Mouse (Mus musculus): Measurements from ENCODE around the gene Col5a1. TPM values are rescaled to one million over a fixed set of nuclear protein-coding genes. Genes with fewer than 3 reads are reported as not detected.

Col5a1 gene
- polyA plus RNA-seq (2016; fragmentation: Nextera tagmentation; extraction: Ambion mirVana), result 15.0 and 15.4 TPM in 2 replicates

DNA sequence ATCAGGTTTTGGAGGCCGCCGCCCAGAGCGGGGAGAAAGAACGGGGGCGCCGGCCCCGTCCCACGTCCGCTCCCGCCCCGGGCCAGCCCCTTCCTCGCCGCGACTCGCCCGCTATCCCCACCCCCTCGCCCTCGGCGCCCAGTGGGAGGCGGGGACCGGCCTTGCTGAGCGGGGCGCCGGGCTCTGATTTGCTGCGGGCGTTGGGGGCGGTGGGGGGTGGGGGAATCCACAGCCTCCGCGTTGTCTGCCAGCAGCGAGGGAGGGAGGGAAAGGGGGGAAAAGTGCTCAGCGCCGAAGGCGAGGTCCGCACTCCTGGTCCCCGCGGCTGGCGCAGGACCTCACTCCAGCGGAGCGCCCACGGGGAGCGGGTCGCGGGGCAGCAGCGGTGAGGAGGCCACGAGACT lies at the start of gene Col5a1:
TSS of gene Col5a1 (plus strand) at position 278 of the 404 bp plus-strand sequence.
- Histone ChIP-seq H3K27ac (0 out of 2 replicates have a peak within 1 kb of the TSS, but pooled peaks have one; percentile 32), H3K27me3 (replicated peaks) (peaks cover 94% of the 10 kb centered on the region), H3K4me2 (peak within 1 kb of the TSS; percentile 65), H3K4me1 (0 out of 2 replicates have a peak, but pooled peaks cover 7% of the 10 kb centered on the region), H3K9ac (peak within 1 kb of the TSS; percentile 55), H3K36me3 (no peaks in the 10 kb centered on the region), H3K9me3 (replicated peaks) (no peaks in the 10 kb centered on the region), H3K4me3 (peak within 1 kb of the TSS; percentile 53)
- WGBS (ENCODE audit: insufficient replicate concordance), result under 1% methylated on average over 45 of the region's 45 CpGs
- ATAC-seq, result peak; percentile 65

DNA sequence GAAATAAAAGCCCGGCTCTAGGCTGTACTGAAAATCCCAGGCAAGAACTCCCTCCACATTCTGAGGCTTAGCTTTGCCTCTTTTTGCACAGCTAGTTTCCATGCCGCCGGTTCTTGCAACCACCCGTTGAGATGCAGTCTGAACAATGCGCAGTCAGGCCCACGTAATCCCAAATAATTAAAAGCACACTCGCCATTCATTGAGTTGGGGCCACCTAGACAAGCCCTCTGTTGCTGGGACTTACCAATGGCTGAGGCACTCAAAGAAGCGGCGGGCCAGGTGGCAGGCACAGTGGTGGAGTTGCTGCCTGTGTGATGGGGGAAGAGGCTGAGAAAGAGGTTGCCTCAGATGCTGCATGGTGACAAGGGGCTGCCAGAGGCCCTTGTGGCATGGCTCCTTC lies 48.1 kb upstream of the Col5a1 start:
- Histone ChIP-seq H3K4me3 (no peak overlapping the region), H3K9ac (no peak overlapping the region), H3K9me3 (replicated peaks) (no peaks in the 10 kb centered on the region), H3K36me3 (no peaks in the 10 kb centered on the region), H3K27ac (no peak overlapping the region), H3K4me2 (no peak overlapping the region), H3K4me1 (no peaks in the 10 kb centered on the region), H3K27me3 (replicated peaks) (no peaks in the 10 kb centered on the region; the same call in 1 of the 2 replicates)
- ATAC-seq, result no peak
- 81% methylated on average over 9 of the region's 9 CpGs for WGBS (ENCODE audit: insufficient replicate concordance)

DNA sequence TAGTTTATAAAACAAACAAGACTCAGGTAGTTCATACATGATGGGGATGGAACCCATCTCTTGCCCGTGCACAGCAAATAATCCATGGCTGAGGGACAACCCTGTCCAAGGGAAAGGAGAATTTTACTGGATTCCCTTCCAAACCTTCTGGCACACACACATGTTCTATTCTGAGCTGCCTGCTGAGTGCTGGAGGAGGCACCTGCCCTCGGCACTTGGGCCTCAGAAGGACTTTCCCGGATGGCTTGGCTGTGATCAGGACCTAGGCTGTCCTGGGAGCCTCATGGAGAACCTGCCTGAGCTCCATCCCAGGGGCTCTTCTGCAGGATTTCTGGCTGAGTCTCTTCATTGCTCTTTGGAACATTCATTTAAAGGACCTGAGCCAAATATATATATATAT lies 45.3 kb upstream of the Col5a1 start:
- Histone ChIP-seq H3K4me1 (no peaks in the 10 kb centered on the region), H3K4me2 (no peak overlapping the region), H3K9me3 (replicated peaks) (no peaks in the 10 kb centered on the region), H3K9ac (no peak overlapping the region), H3K27me3 (replicated peaks) (no peaks in the 10 kb centered on the region; the same call in 1 of the 2 replicates), H3K36me3 (no peaks in the 10 kb centered on the region), H3K27ac (no peak overlapping the region), H3K4me3 (no peak overlapping the region)
- WGBS (ENCODE audit: insufficient replicate concordance), result 50% methylated on average over 3 of the region's 3 CpGs
- no peak for ATAC-seq

DNA sequence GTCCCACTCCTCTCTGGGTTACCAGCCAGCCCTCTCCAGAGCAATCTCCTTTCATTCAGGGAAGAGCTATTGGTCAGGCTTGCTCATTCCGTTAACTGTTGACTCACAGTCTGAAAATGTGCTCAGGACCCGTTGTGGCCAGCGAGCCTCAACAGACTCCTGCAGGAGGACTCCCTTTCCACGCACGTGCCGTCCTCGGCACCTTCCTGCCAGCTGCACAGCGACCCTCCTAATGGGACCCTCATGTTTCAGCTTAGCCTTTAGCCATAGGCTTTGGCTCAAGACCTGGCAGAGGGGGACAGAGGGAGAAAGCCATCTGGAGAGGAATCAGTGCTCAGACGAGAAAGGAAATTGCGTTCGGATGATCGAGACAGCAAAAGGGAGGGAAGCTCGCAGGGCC lies 43.3 kb upstream of the Col5a1 start:
- no peak overlapping the region for H3K9ac ChIP-seq
- 67% methylated on average over 13 of the region's 13 CpGs for WGBS (ENCODE audit: insufficient replicate concordance)
- H3K4me1 ChIP-seq, result no peaks in the 10 kb centered on the region
- H3K9me3 ChIP-seq (replicated peaks), result no peaks in the 10 kb centered on the region
- peaks cover 3% of the 10 kb centered on the region; the same call in 1 of the 2 replicates for H3K27me3 ChIP-seq (replicated peaks)
- no peak for ATAC-seq
- no peak overlapping the region for H3K4me2 ChIP-seq
- H3K4me3 ChIP-seq, result no peak overlapping the region
- H3K36me3 ChIP-seq, result no peaks in the 10 kb centered on the region
- H3K27ac ChIP-seq, result no peak overlapping the region

DNA sequence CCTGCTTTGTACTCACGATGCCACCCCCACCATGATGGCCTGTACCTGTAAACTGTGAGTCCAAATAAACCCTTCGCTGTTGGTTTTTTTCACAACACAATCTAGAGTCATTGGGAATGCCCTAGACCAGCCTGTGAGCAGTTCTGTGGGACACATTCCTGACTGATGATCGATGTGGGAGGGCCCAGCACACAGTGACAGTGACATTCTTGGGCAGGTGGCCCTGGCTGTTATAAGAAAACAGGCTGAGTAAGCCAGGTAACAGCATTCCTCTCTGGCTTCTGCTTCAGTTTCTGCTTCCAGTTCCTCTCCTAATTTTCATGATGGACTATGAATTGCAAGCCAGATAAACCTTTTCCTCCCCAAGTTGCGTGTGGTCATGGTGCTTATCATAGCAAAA lies 41.3 kb upstream of the Col5a1 start:
- Histone ChIP-seq H3K9me3 (replicated peaks) (no peaks in the 10 kb centered on the region), H3K27ac (no peak overlapping the region), H3K27me3 (replicated peaks) (peaks cover 3% of the 10 kb centered on the region; the same call in 1 of the 2 replicates), H3K4me1 (peaks cover 7% of the 10 kb centered on the region), H3K9ac (no peak overlapping the region), H3K36me3 (no peaks in the 10 kb centered on the region), H3K4me2 (no peak overlapping the region), H3K4me3 (no peak overlapping the region)
- no peak for ATAC-seq
- WGBS (ENCODE audit: insufficient replicate concordance), result 60% methylated on average over 4 of the region's 4 CpGs

DNA sequence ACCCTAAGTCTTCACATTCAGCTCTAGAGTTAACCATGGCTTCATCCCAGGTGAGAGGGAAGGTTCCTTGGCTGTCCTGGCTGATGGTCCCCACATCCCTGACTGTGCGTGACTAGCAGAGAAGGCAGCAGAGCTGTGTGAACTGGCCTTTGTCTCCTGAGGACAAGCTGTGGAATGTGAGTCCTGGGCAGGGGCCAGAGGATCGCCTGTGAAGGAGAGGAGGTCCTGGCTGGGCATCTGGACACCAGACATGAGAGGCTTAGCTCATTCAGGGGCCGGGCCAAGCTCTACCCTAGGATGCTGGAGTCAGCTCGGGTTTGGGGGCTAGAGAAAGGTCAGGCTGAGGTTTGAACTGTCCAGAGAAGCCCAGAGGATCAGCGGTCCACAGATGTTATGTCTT lies 39.2 kb upstream of the Col5a1 start:
- H3K4me2 ChIP-seq, result no peak overlapping the region
- H3K27ac ChIP-seq, result no peak overlapping the region
- H3K4me3 ChIP-seq, result no peak overlapping the region
- H3K36me3 ChIP-seq, result no peaks in the 10 kb centered on the region
- H3K27me3 ChIP-seq (replicated peaks), result peaks cover 3% of the 10 kb centered on the region; the same call in 1 of the 2 replicates
- H3K4me1 ChIP-seq, result peaks cover 7% of the 10 kb centered on the region
- WGBS (ENCODE audit: insufficient replicate concordance), result 55% methylated on average over 5 of the region's 5 CpGs
- no peak for ATAC-seq
- H3K9me3 ChIP-seq (replicated peaks), result no peaks in the 10 kb centered on the region
- H3K9ac ChIP-seq, result no peak overlapping the region

DNA sequence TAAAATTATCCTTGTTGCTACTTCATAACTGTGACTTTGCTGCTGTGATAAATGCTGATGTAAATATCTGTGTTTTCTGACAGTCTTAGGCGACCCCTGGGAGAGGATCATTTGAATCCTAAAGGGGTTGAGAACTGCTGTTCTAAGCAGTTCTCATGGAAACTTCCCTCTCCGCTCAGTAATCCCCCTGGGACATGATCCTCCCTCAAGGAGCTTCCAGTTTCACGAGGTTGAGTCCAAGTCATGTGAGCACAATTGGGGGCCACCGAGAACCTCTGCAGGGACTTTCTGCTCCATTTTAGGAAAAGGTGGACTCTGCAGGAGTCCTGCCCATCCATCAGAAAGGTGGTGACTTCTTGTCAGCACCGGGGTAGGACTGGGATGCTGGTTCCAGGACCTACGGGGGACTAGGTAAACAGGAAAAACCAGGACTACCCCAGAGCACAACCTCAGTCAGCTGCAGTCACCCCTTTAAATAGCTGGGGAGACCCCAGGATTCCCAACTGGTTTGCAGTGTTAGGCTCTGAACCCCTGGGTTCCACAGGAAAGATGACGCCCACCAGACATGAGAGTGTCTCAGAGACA lies 38.3 kb upstream of the Col5a1 start:
- Histone ChIP-seq H3K27me3 (replicated peaks) (peaks cover 3% of the 10 kb centered on the region; the same call in 1 of the 2 replicates), H3K9ac (no peak overlapping the region), H3K4me3 (no peak overlapping the region), H3K27ac (no peak overlapping the region; the same call in 1 of the 2 replicates), H3K9me3 (replicated peaks) (no peaks in the 10 kb centered on the region), H3K36me3 (no peaks in the 10 kb centered on the region), H3K4me1 (peaks cover 7% of the 10 kb centered on the region), H3K4me2 (no peak overlapping the region)
- no peak for ATAC-seq
- WGBS (ENCODE audit: insufficient replicate concordance), result 49% methylated on average over 7 of the region's 7 CpGs

DNA sequence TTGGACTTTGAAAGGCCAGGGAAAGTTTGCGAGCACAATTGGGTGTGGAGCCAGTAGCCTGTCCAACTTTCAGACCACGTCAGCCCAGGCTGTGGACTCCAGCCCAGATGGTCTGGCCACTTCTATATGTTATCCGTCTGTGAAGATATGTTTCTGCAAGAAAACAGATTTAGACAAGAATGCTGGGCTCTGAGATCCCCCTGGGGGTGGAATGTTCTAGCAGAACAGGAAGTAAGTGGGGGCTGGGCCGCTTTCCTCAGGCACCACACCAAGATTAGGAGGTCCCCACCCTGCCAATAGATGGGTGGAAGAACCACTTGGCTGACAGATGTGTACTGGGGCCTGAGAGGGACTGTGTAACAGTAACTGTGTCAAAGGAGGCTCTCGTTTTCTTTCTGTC lies 37.8 kb upstream of the Col5a1 start:
- Histone ChIP-seq H3K27ac (no peak overlapping the region; the same call in 1 of the 2 replicates), H3K36me3 (no peaks in the 10 kb centered on the region), H3K9me3 (replicated peaks) (no peaks in the 10 kb centered on the region), H3K9ac (no peak overlapping the region), H3K4me1 (peaks cover 7% of the 10 kb centered on the region), H3K4me2 (no peak overlapping the region), H3K4me3 (no peak overlapping the region), H3K27me3 (replicated peaks) (0 out of 2 replicates have a peak, but pooled peaks cover 3% of the 10 kb centered on the region)
- ATAC-seq, result no peak
- 26% methylated on average over 5 of the region's 5 CpGs for WGBS (ENCODE audit: insufficient replicate concordance)

DNA sequence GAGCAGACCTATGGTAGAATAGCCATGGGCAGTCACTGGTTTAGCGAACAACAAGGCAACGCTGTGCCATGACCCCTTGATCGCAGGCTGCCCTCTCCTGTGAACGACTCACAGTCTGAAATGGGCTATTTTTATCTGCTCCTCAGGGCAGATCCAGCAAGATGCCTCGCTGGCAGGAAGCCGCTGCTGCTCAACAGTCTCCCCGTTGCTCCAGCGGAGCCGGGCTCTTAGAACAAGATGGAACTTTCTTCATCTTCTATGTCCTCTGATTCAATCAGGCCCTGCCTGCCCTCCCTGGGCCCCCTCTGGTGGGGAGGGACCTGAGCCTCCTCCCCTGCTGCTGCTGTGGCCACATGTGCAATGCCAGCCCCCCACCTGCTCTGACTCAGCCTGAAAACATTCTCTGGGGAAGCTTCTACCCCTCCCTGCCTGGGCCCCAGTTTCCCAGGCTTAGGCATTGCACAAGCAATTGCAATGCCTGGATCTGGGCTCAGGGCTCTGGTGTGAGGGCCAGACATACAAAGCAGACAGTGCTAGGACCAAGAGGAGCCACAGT lies 27.8 kb upstream of the Col5a1 start:
- Histone ChIP-seq H3K4me3 (no peak overlapping the region), H3K4me1 (no peaks in the 10 kb centered on the region), H3K4me2 (no peak overlapping the region), H3K27me3 (replicated peaks) (peaks cover 15% of the 10 kb centered on the region; the same call in 1 of the 2 replicates), H3K9me3 (replicated peaks) (no peaks in the 10 kb centered on the region), H3K9ac (no peak overlapping the region), H3K36me3 (no peaks in the 10 kb centered on the region), H3K27ac (no peak overlapping the region)
- 41% methylated on average over 9 of the region's 9 CpGs for WGBS (ENCODE audit: insufficient replicate concordance)
- ATAC-seq, result no peak

DNA sequence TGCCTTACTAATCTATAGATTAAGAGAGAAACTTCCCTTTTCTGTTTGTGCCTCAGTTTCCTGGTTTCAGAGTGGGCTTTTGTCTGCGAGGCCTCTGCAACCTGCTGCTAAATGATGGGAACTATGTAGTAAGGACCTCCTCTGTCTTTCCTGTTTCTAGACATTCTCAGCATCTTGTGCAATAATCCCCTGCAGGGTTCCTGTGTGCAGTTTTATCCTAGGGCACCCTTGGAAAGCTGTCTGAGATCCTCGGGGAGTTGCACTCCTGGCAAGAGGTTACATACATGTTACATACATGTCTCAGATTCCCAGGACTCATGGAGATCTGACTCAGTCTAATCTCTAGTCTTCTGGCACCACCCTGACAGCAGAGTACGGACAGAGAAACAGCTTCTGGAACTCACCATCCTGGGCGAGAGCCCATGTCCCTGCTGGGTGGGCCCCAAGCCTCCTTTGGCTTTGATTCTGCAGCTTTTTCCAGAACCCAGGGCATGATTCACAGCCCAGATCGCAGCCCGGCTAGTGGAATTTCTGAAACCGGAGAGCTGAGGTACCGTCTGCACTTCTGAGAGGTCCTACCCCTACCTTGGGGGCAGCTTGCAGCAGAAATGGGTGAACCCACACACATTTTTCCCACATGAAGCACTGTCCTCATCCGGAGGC lies 24.5 kb upstream of the Col5a1 start:
- Histone ChIP-seq H3K4me1 (no peaks in the 10 kb centered on the region), H3K27ac (no peak overlapping the region), H3K36me3 (no peaks in the 10 kb centered on the region), H3K27me3 (replicated peaks) (peaks cover 15% of the 10 kb centered on the region; the same call in 1 of the 2 replicates), H3K4me3 (no peak overlapping the region), H3K9ac (no peak overlapping the region), H3K9me3 (replicated peaks) (no peaks in the 10 kb centered on the region), H3K4me2 (no peak overlapping the region)
- ATAC-seq, result no peak
- 68% methylated on average over 9 of the region's 9 CpGs for WGBS (ENCODE audit: insufficient replicate concordance)

DNA sequence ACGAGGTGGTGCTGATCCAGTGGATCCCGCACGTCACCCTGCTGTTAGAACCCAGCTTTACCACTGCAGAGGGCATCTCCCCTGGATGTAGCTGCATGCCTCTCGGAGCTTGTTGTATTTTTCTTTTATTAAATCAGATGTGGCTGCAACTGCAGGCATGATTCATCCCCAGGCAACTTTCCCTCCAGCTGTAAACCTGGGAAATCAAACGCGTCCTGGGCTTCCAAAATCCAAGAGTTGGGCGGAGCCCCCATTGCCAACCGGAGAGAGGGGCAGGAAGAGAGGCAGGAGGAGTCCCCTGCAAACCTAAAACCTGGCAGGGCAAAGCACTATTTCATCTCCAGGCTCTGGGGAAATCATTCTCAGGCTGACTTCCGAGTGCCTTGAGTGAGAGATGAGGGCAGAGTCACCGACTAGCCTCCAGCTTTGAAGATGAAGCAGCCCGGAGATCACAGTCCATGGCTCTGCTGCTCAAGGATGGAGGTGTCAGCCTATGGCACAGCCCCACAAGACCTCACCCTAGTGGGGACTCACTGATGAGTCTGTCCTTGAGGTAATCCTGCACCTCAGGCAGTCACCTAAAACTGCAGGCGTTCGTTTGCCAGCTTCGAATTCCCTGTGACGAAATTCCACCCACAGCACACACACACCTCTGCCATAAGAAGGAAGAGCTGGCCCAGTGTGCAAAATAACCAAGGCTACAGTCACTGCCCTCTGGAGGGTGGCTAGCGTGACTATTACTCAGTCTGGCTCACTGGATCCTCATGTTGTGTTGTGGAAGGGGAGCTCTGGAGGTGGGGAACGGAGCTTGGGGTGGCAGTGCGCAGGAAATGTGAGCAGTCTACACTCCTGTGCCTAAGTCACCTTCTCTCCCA lies 21.5 kb upstream of the Col5a1 start:
- Histone ChIP-seq H3K4me2 (no peak overlapping the region), H3K27me3 (replicated peaks) (peaks cover 6% of the 10 kb centered on the region; the same call in 1 of the 2 replicates), H3K4me3 (no peak overlapping the region), H3K9ac (no peak overlapping the region), H3K36me3 (no peaks in the 10 kb centered on the region), H3K4me1 (no peaks in the 10 kb centered on the region), H3K9me3 (replicated peaks) (no peaks in the 10 kb centered on the region), H3K27ac (no peak overlapping the region)
- WGBS (ENCODE audit: insufficient replicate concordance), result 60% methylated on average over 18 of the region's 18 CpGs
- ATAC-seq, result no peak
